Mouse (Mus musculus): ENCODE results near the gene Vmn1r137.
"Not testable (repeated sequence)": the region's sequence is repeated elsewhere in the genome, so short reads cannot be mapped to it uniquely, and the experiment has no call there.

GRCm38 (mm10) chr7:22028797-22029196 lies 34.4 kb downstream of the Vmn1r137 start, which contains the start of gene Vmn1r138:
- not testable (repeated sequence) for TF ChIP-seq CTCF (IDR thresholded peaks at IDR 0.05; ENCODE audit: borderline replicate concordance, control insufficient read depth, extremely low read depth, insufficient read depth, low read length, poor library complexity); POLR2A (IDR thresholded peaks at IDR 0.05; ENCODE audit: control insufficient read depth, extremely low read depth, insufficient read depth, low read length, poor library complexity)
